Mouse (Mus musculus) hindbrain, embryonic 11.5 days (tissue): ENCODE results near the gene Nlrx1. TPM values are rescaled to one million over a fixed set of nuclear protein-coding genes. Genes with fewer than 3 reads are reported as not detected.

Experiments
- ATAC-seq: fragments of 200-750 bp; cut with Nextera tagmentation; 2 replicates; pipeline ENCODE4 v1.8.0; 2017; ENCODE audit warnings: mild to moderate bottlenecking, moderate TSS enrichment, moderate library complexity; ENCODE audit not compliant: low FRiP score
- DNase-seq: peaks from one replicate; pipeline ENCODE4 v3.0.0-alpha.2; 2015; ENCODE audit warnings: low spot score
- H3K27ac ChIP-seq: fragments of 300-500 bp; sonication (generic); 2 replicates; pipeline ENCODE4 v1.5.1; 2014; ENCODE audit warnings: mild to moderate bottlenecking, low read depth, low read length
- H3K27me3 ChIP-seq: fragments of 300-500 bp; sonication (generic); 2 replicates; pipeline ENCODE4 v1.6.1; 2014; ENCODE audit warnings: mild to moderate bottlenecking, low read length, moderate library complexity, mixed read lengths; ENCODE audit not compliant: control insufficient read depth, insufficient read depth
- H3K36me3 ChIP-seq: fragments of 300-500 bp; sonication (generic); 2 replicates; pipeline ENCODE4 v1.6.1; 2014; ENCODE audit warnings: mild to moderate bottlenecking, low read length, moderate library complexity, mixed read lengths; ENCODE audit not compliant: control insufficient read depth, insufficient read depth
- H3K4me1 ChIP-seq: fragments of 300-500 bp; sonication (generic); replicated peaks from 2 replicates; pipeline ENCODE4 v1.6.1; 2014; ENCODE audit warnings: low read length, mixed read lengths; ENCODE audit not compliant: control insufficient read depth, insufficient read depth
- H3K4me2 ChIP-seq: fragments of 300-500 bp; sonication (generic); replicated peaks from 2 replicates; pipeline ENCODE4 v1.6.1; 2014; ENCODE audit warnings: mild to moderate bottlenecking, low read depth, low read length
- H3K4me3 ChIP-seq: fragments of 300-500 bp; sonication (generic); 2 replicates; pipeline ENCODE4 v1.5.1; 2014; ENCODE audit warnings: low read depth, low read length
- H3K9ac ChIP-seq: fragments of 300-500 bp; sonication (generic); 2 replicates; pipeline ENCODE4 v1.6.1; 2014; ENCODE audit warnings: low read depth, low read length
- H3K9me3 ChIP-seq: fragments of 300-500 bp; sonication (generic); 2 replicates; pipeline ENCODE4 v1.6.1; 2016; ENCODE audit warnings: low read length; ENCODE audit not compliant: control insufficient read depth
- WGBS: fragments of 180-500 bp; shearing (Covaris S2); extraction: QIAGEN DNeasy Blood & Tissue Kit; methylation state at CpG from one replicate; pipeline ENCODE4 v1.1.7; 2014; 5-methylcytosine and 5-hydroxymethylcytosine counted together
- polyA plus RNA-seq: library from polyadenylated mRNA; unstranded; fragments of >200 nt; fragmentation: Nextera tagmentation; extraction: Ambion mirVana; gene quantifications from 2 replicates; pipeline ENCODE4 v1.2.1, GENCODE M21; 2014

Nlrx1 gene
- polyA plus RNA-seq, 1 experiment from 2014 or later: 2.9 TPM

GRCm38 (mm10) chr9:44287003-44287400, 18.6 kb upstream of the Nlrx1 start:
- peak overlapping the region; percentile 92 for H3K4me2 ChIP-seq
- H3K36me3 ChIP-seq: no peaks in the 10 kb centered on the region; the same call in 1 of the 2 replicates
- no peak overlapping the region for H3K27ac ChIP-seq
- peak overlapping the region; percentile 79 for H3K9ac ChIP-seq
- ATAC-seq (no peak), DNase-seq (peak; percentile 34)
- no peaks in the 10 kb centered on the region for H3K9me3 ChIP-seq
- peaks cover 7% of the 10 kb centered on the region for H3K4me1 ChIP-seq
- H3K4me3 ChIP-seq: peak overlapping the region; percentile 60
- 11% methylated on average over 11 of the region's 11 CpGs for WGBS
- peaks cover 5% of the 10 kb centered on the region; the same call in 1 of the 2 replicates for H3K27me3 ChIP-seq

GRCm38 (mm10) chr9:44286256-44286850, 18.0 kb upstream of the Nlrx1 start:
- no peak for DNase-seq
- Histone ChIP-seq H3K4me2 (peak overlapping the region; percentile 25; the same call in 1 of the 2 replicates), H3K27me3 (peaks cover 5% of the 10 kb centered on the region; the same call in 1 of the 2 replicates), H3K27ac (no peak overlapping the region), H3K9ac (no peak overlapping the region), H3K36me3 (no peaks in the 10 kb centered on the region; the same call in 1 of the 2 replicates), H3K4me3 (0 out of 2 replicates have a peak overlapping the region, but pooled peaks have one; percentile 6), H3K9me3 (no peaks in the 10 kb centered on the region), H3K4me1 (peaks cover 7% of the 10 kb centered on the region)
- no peak for ATAC-seq
- WGBS: 16% methylated on average over 6 of the region's 6 CpGs

DNA sequence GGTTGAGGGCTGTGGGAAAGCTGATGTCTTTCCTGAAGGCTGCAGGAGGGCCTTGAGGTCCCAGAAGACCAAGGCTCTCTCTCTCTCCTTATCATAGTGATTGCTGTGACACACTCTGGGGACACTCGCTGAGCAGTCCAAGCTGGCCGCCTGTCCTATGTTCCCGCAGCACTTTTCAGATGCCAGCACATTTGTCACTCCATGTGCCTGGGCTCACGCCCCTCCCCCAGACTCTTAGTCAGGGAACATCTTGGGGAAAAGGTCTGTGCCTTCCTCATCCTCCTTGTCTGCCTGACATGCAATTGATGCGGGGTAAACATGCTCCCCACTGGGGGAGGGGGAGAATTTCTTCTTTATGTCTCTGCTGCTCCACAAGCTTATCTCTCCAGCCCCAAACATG, 14.8 kb upstream of the Nlrx1 start:
- no peak for ATAC-seq
- Histone ChIP-seq H3K4me3 (no peak overlapping the region), H3K9me3 (no peaks in the 10 kb centered on the region), H3K9ac (no peak overlapping the region), H3K4me2 (no peak overlapping the region), H3K4me1 (peaks cover 7% of the 10 kb centered on the region), H3K36me3 (no peaks in the 10 kb centered on the region), H3K27me3 (peaks cover 5% of the 10 kb centered on the region; the same call in 1 of the 2 replicates), H3K27ac (no peak overlapping the region)
- DNase-seq: no peak
- WGBS: 75% methylated on average over 5 of the region's 5 CpGs

- H3K4me1 ChIP-seq: no peaks in the 10 kb centered on the region
- no peak overlapping the region for H3K4me3 ChIP-seq
- no peak overlapping the region for H3K4me2 ChIP-seq
- no peaks in the 10 kb centered on the region for H3K36me3 ChIP-seq
- DNase-seq (no peak), ATAC-seq (no peak)
- H3K9ac ChIP-seq: no peak overlapping the region
- 84% methylated on average over 4 of the region's 4 CpGs for WGBS
- no peaks in the 10 kb centered on the region for H3K9me3 ChIP-seq
- H3K27ac ChIP-seq: no peak overlapping the region
- no peaks in the 10 kb centered on the region for H3K27me3 ChIP-seq
Measured at GRCm38 (mm10) chr9:44269973-44270372, 1.6 kb upstream of the Nlrx1 start.

- 84% methylated on average over 3 of the region's 3 CpGs for WGBS
- ATAC-seq (no peak), DNase-seq (no peak)
- Histone ChIP-seq H3K27me3 (no peaks in the 10 kb centered on the region), H3K4me1 (no peaks in the 10 kb centered on the region), H3K27ac (no peak overlapping the region), H3K9me3 (no peaks in the 10 kb centered on the region), H3K4me2 (no peak overlapping the region), H3K4me3 (no peak overlapping the region), H3K9ac (no peak overlapping the region), H3K36me3 (no peaks in the 10 kb centered on the region)
Measured at GRCm38 (mm10) chr9:44269077-44269476, 678 bp upstream of the Nlrx1 start.

GRCm38 (mm10) chr9:44268027-44268360, 405 bp downstream of the Nlrx1 start:
- ATAC-seq (peak; percentile 67; the same call in 1 of the 2 replicates), DNase-seq (peak; percentile 80)
- WGBS: 7% methylated on average over 28 of the region's 28 CpGs

GRCm38 (mm10) chr9:44267319-44268026, 926 bp downstream of the Nlrx1 start:
- no peak for DNase-seq
- ATAC-seq: no peak; the same call in 1 of the 2 replicates
- no peaks in the 10 kb centered on the region for H3K4me1 ChIP-seq
- H3K9me3 ChIP-seq: no peaks in the 10 kb centered on the region
- no peaks in the 10 kb centered on the region for H3K27me3 ChIP-seq
- WGBS: 12% methylated on average over 23 of the region's 23 CpGs
- peak overlapping the region; percentile 60 for H3K4me2 ChIP-seq
- H3K36me3 ChIP-seq: no peaks in the 10 kb centered on the region
- peak overlapping the region; percentile 38 for H3K4me3 ChIP-seq
- H3K27ac ChIP-seq: no peak overlapping the region
- H3K9ac ChIP-seq: peak overlapping the region; percentile 74

More at GRCm38 (mm10) chr9:44268027-44268360, 405 bp downstream of the Nlrx1 start:
- Histone ChIP-seq H3K36me3 (no peaks in the 10 kb centered on the region), H3K27ac (no peak overlapping the region), H3K27me3 (no peaks in the 10 kb centered on the region), H3K4me1 (no peaks in the 10 kb centered on the region), H3K4me3 (peak overlapping the region; percentile 38), H3K9me3 (no peaks in the 10 kb centered on the region), H3K9ac (peak overlapping the region; percentile 74), H3K4me2 (peak overlapping the region; percentile 60)

DNA sequence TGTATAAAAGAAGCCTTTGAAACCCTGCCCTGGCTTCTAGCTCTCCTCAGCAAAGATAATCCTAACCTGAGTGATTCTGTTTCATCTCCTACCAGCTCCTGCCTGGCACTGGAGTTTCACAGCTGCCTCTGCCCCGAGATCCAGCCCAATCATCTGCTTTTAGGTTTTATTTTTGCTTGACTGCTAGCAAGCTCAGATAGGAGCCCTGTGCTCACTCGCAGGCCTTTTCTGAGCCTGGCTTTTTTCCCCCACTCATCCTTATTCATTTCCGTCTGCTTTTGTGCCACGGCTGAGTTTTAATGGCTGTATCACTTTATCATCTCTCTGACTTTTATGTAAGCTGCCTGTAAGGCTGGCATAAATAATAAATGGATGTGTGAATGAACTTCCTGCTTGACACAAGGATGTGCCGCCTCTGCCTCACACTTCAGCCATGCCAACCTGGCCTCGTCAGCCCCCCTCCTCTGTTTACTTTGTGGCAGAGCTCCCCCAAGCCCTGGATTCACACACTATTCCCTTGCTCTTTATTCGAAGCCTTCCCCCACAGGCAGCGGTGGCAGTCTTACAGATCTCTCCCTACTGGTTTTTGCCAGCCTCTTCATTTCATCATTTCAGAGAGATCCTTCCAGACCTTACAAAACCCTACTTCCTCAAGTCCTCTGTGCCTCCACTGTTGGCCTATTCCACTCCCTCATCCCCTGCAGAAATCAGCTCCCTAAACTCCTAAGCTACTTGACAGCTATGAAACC, 1.7 kb downstream of the Nlrx1 start:
- H3K36me3 ChIP-seq: no peaks in the 10 kb centered on the region
- no peak overlapping the region for H3K27ac ChIP-seq
- WGBS: 72% methylated on average over 8 of the region's 8 CpGs
- no peak overlapping the region for H3K4me3 ChIP-seq
- H3K27me3 ChIP-seq: no peaks in the 10 kb centered on the region
- H3K4me1 ChIP-seq: no peaks in the 10 kb centered on the region
- no peak for DNase-seq
- ATAC-seq: no peak
- no peaks in the 10 kb centered on the region for H3K9me3 ChIP-seq
- H3K9ac ChIP-seq: no peak overlapping the region
- H3K4me2 ChIP-seq: no peak overlapping the region; the same call in 1 of the 2 replicates
